Mouse (Mus musculus): Measurements from ENCODE around the gene Apba1. TPM values are rescaled to one million over a fixed set of nuclear protein-coding genes. Genes with fewer than 3 reads are reported as not detected.

Apba1 gene
- polyA plus RNA-seq, 1 experiment from 2014 or later = 0.25 TPM

- H3K4me3 ChIP-seq (ENCODE audit: low read depth, low read length) = no peak overlapping the region
- no peaks in the 10 kb centered on the region for H3K27me3 ChIP-seq (ENCODE audit: insufficient read depth, low read length)
- no peak overlapping the region for H3K9ac ChIP-seq
- no peaks in the 10 kb centered on the region for H3K9me3 ChIP-seq (ENCODE audit: low read depth, low read length)
- DNase-seq (peak; percentile 3), ATAC-seq (ENCODE audit: insufficient read depth) (no peak)
- no peak overlapping the region for H3K27ac ChIP-seq (ENCODE audit: low read depth)
- no peak overlapping the region for H3K4me2 ChIP-seq
- TF ChIP-seq CTCF (IDR thresholded peaks at IDR 0.05; ENCODE audit: low read depth) = no peak
- no peaks in the 10 kb centered on the region for H3K4me1 ChIP-seq (ENCODE audit: insufficient read depth)
- H3K36me3 ChIP-seq (ENCODE audit: insufficient read depth) = no peaks in the 10 kb centered on the region
- 38% methylated on average over 6 of the region's 6 CpGs for WGBS
Measured at GRCm38 (mm10) chr19:23806796-23807195, 48.1 kb downstream of the Apba1 start.

GRCm38 (mm10) chr19:23807371-23807770, 48.7 kb downstream of the Apba1 start:
- H3K27ac ChIP-seq (ENCODE audit: low read depth) = no peak overlapping the region

GRCm38 (mm10) chr19:23809236-23809635, 50.5 kb downstream of the Apba1 start:
- no peak for ATAC-seq (ENCODE audit: insufficient read depth)
- DNase-seq = no peak
- no peak overlapping the region for H3K4me3 ChIP-seq (ENCODE audit: low read depth, low read length)
- H3K27me3 ChIP-seq (ENCODE audit: insufficient read depth, low read length) = no peaks in the 10 kb centered on the region
- H3K36me3 ChIP-seq (ENCODE audit: insufficient read depth) = no peaks in the 10 kb centered on the region
- no peak overlapping the region for H3K27ac ChIP-seq (ENCODE audit: low read depth)
- no peak overlapping the region for H3K9ac ChIP-seq
- no peaks in the 10 kb centered on the region for H3K4me1 ChIP-seq (ENCODE audit: insufficient read depth)
- H3K4me2 ChIP-seq = no peak overlapping the region
- TF ChIP-seq CTCF (IDR thresholded peaks at IDR 0.05; ENCODE audit: low read depth) = no peak
- H3K9me3 ChIP-seq (ENCODE audit: low read depth, low read length) = no peaks in the 10 kb centered on the region
- WGBS = 83% methylated on average over 1 of the region's 1 CpGs

More at GRCm38 (mm10) chr19:23807371-23807770, 48.7 kb downstream of the Apba1 start:
- Histone ChIP-seq H3K4me1 (ENCODE audit: insufficient read depth) (no peaks in the 10 kb centered on the region), H3K4me3 (ENCODE audit: low read depth, low read length) (no peak overlapping the region), H3K9me3 (ENCODE audit: low read depth, low read length) (no peaks in the 10 kb centered on the region), H3K4me2 (no peak overlapping the region), H3K36me3 (ENCODE audit: insufficient read depth) (no peaks in the 10 kb centered on the region), H3K27me3 (ENCODE audit: insufficient read depth, low read length) (no peaks in the 10 kb centered on the region), H3K9ac (no peak overlapping the region)
- TF ChIP-seq CTCF (IDR thresholded peaks at IDR 0.05; ENCODE audit: low read depth) = no peak
- DNase-seq (no peak), ATAC-seq (ENCODE audit: insufficient read depth) (no peak)
- WGBS = 58% methylated on average over 8 of the region's 8 CpGs

- H3K36me3 ChIP-seq (ENCODE audit: insufficient read depth) = no peaks in the 10 kb centered on the region
- H3K4me1 ChIP-seq (ENCODE audit: insufficient read depth) = no peaks in the 10 kb centered on the region
- H3K4me3 ChIP-seq (ENCODE audit: low read depth, low read length) = no peak overlapping the region
- no peak for DNase-seq
- ATAC-seq (ENCODE audit: insufficient read depth) = no peak
- 77% methylated on average over 5 of the region's 5 CpGs for WGBS
- no peak overlapping the region for H3K27ac ChIP-seq (ENCODE audit: low read depth)
- no peak overlapping the region for H3K4me2 ChIP-seq
- H3K9ac ChIP-seq = no peak overlapping the region
- H3K9me3 ChIP-seq (ENCODE audit: low read depth, low read length) = no peaks in the 10 kb centered on the region
- H3K27me3 ChIP-seq (ENCODE audit: insufficient read depth, low read length) = no peaks in the 10 kb centered on the region
- TF ChIP-seq CTCF (IDR thresholded peaks at IDR 0.05; ENCODE audit: low read depth) = no peak
Measured at GRCm38 (mm10) chr19:23810512-23810911, 51.8 kb downstream of the Apba1 start.

GRCm38 (mm10) chr19:23810976-23811375, 52.3 kb downstream of the Apba1 start:
- Histone ChIP-seq H3K36me3 (ENCODE audit: insufficient read depth) (no peaks in the 10 kb centered on the region), H3K9me3 (ENCODE audit: low read depth, low read length) (no peaks in the 10 kb centered on the region), H3K27me3 (ENCODE audit: insufficient read depth, low read length) (no peaks in the 10 kb centered on the region), H3K27ac (ENCODE audit: low read depth) (no peak overlapping the region), H3K4me1 (ENCODE audit: insufficient read depth) (no peaks in the 10 kb centered on the region), H3K4me3 (ENCODE audit: low read depth, low read length) (no peak overlapping the region), H3K4me2 (no peak overlapping the region), H3K9ac (no peak overlapping the region)
- TF ChIP-seq CTCF (IDR thresholded peaks at IDR 0.05; ENCODE audit: low read depth) = no peak
- ATAC-seq (ENCODE audit: insufficient read depth) (no peak), DNase-seq (no peak)
- 68% methylated on average over 5 of the region's 5 CpGs for WGBS

GRCm38 (mm10) chr19:23816762-23817161, 58.1 kb downstream of the Apba1 start:
- TF ChIP-seq CTCF (IDR thresholded peaks at IDR 0.05; ENCODE audit: low read depth) = no peak
- Histone ChIP-seq H3K27ac (ENCODE audit: low read depth) (no peak overlapping the region), H3K4me3 (ENCODE audit: low read depth, low read length) (no peak overlapping the region), H3K27me3 (ENCODE audit: insufficient read depth, low read length) (no peaks in the 10 kb centered on the region), H3K4me1 (ENCODE audit: insufficient read depth) (no peaks in the 10 kb centered on the region), H3K9ac (no peak overlapping the region), H3K36me3 (ENCODE audit: insufficient read depth) (no peaks in the 10 kb centered on the region), H3K9me3 (ENCODE audit: low read depth, low read length) (no peaks in the 10 kb centered on the region), H3K4me2 (no peak overlapping the region)
- 71% methylated on average over 13 of the region's 13 CpGs for WGBS
- no peak for DNase-seq
- no peak for ATAC-seq (ENCODE audit: insufficient read depth)

GRCm38 (mm10) chr19:23817196-23817595, 58.5 kb downstream of the Apba1 start:
- Histone ChIP-seq H3K4me2 (no peak overlapping the region), H3K36me3 (ENCODE audit: insufficient read depth) (no peaks in the 10 kb centered on the region), H3K4me3 (ENCODE audit: low read depth, low read length) (no peak overlapping the region), H3K27me3 (ENCODE audit: insufficient read depth, low read length) (no peaks in the 10 kb centered on the region), H3K9ac (no peak overlapping the region), H3K27ac (ENCODE audit: low read depth) (no peak overlapping the region), H3K4me1 (ENCODE audit: insufficient read depth) (no peaks in the 10 kb centered on the region), H3K9me3 (ENCODE audit: low read depth, low read length) (no peaks in the 10 kb centered on the region)
- DNase-seq = no peak
- 59% methylated on average over 6 of the region's 6 CpGs for WGBS
- TF ChIP-seq CTCF (IDR thresholded peaks at IDR 0.05; ENCODE audit: low read depth) = no peak
- ATAC-seq (ENCODE audit: insufficient read depth) = no peak

GRCm38 (mm10) chr19:23819882-23820281, 61.2 kb downstream of the Apba1 start:
- H3K4me3 ChIP-seq (ENCODE audit: low read depth, low read length) = no peak overlapping the region
- 63% methylated on average over 8 of the region's 8 CpGs for WGBS

More at GRCm38 (mm10) chr19:23819882-23820281, 61.2 kb downstream of the Apba1 start:
- H3K36me3 ChIP-seq (ENCODE audit: insufficient read depth) = no peaks in the 10 kb centered on the region
- H3K9ac ChIP-seq = no peak overlapping the region
- no peak overlapping the region for H3K27ac ChIP-seq (ENCODE audit: low read depth)
- DNase-seq (no peak), ATAC-seq (ENCODE audit: insufficient read depth) (no peak)
- H3K4me2 ChIP-seq = no peak overlapping the region
- no peak for TF ChIP-seq CTCF (IDR thresholded peaks at IDR 0.05; ENCODE audit: low read depth)
- H3K4me1 ChIP-seq (ENCODE audit: insufficient read depth) = no peaks in the 10 kb centered on the region
- H3K9me3 ChIP-seq (ENCODE audit: low read depth, low read length) = no peaks in the 10 kb centered on the region
- H3K27me3 ChIP-seq (ENCODE audit: insufficient read depth, low read length) = no peaks in the 10 kb centered on the region

Data from lung, embryonic 14.5 days (tissue).